ENCODE assay signal across 22 mouse cellular contexts in the genomic region with DNA sequence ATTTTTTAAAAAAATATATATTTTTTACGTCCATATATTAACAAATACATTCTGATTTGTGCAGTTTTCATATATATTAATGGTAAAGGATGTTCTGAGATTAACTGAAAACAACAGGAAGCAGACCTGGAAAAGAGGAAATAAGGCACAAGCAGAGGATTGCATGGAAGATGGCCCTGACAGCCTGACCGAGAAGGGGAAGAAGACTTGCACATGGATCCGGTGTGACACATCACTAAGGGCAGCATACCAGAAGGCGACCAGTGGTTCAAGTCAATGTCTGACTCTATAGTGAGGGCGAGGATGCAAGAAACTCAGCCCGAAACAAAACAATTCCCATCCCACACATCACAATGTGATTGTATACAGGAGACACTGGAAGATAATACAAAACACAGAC. TPM values are rescaled to one million over a fixed set of nuclear protein-coding genes. Genes with fewer than 3 reads are reported as not detected.
DNase-seq lines count a peak whose midpoint lies in the region; ATAC-seq and TF ChIP-seq lines count a peak whose summit lies in the region.
"Had no signal": no experiment of that assay in that cellular context is flagged by ENCODE, and none has a peak within 500 bp of the region (broad histone marks: within the 10 kb centered on the region; RNA-seq: fewer than 3 reads in every experiment).

No protein-coding gene starts in this region.

- H3K4me1 ChIP-seq in heart, adult 2 months (ENCODE audit: control insufficient read depth, insufficient read depth, low read length), result peaks cover 26% of the 10 kb centered on the region
- peaks cover 16% of the 10 kb centered on the region for H3K4me1 ChIP-seq in heart, embryonic 10.5 days
- peaks cover 12% of the 10 kb centered on the region for H3K4me1 ChIP-seq in brown adipose tissue, adult 24 weeks (ENCODE audit: control insufficient read depth, insufficient read depth, insufficient read length, low read length)
- H3K4me1 ChIP-seq: hindbrain, embryonic 12.5 days; hindbrain, embryonic 15.5 days had no signal

- peaks cover 9% of the 10 kb centered on the region for H3K79me2 ChIP-seq in heart, adult 2 months (replicated peaks; ENCODE audit: control insufficient read depth, insufficient read depth, low read length)

- peaks cover 31% of the 10 kb centered on the region for H3K36me3 ChIP-seq in heart, adult 2 months (ENCODE audit: control insufficient read depth, insufficient read depth, low read length)
- H3K36me3 ChIP-seq in heart, embryonic 10.5 days, result peaks cover 9% of the 10 kb centered on the region; the same call in 1 of the 2 replicates
- H3K36me3 ChIP-seq: forebrain, embryonic 10.5 days; hindbrain, embryonic 12.5 days; hindbrain, embryonic 15.5 days had no signal

- peak; percentile 87 for ATAC-seq in common myeloid progenitor, adult 5-6 weeks (replicated peaks; ENCODE audit: low read depth, poor library complexity, severe bottlenecking)
- ATAC-seq in megakaryocyte progenitor cell, adult 5-6 weeks (replicated peaks; ENCODE audit: poor library complexity), result peak; percentile 92
- ATAC-seq: forebrain, embryonic 13.5 days; forebrain, embryonic 16.5 days; intestine, postnatal 0 days had no signal

- no peak for DNase-seq in heart, adult 2 months
- no peak for DNase-seq in heart, embryonic 10.5 days (ENCODE audit: low spot score)
- DNase-seq in ovary, postnatal 10 days (ENCODE audit: low spot score), result no peak
- DNase-seq: adrenal gland, adult 2 months; adrenal gland, postnatal 14 days; cerebellum, adult 11-12 months; cerebellum, adult 8-10 months; cerebellum, postnatal 10 days; cerebellum, postnatal 36 days; gastrocnemius, postnatal 36 days; heart, adult 18-20 months; heart, postnatal 10 days had no signal

- peak overlapping the region; percentile 90 for H3K27ac ChIP-seq in heart, adult 2 months
- no peak overlapping the region for H3K27ac ChIP-seq in heart, embryonic 10.5 days
- peak overlapping the region; percentile 77 for H3K27ac ChIP-seq in brown adipose tissue, adult 24 weeks (replicated peaks; ENCODE audit: low read depth, low read length)
- H3K27ac ChIP-seq: forebrain, embryonic 13.5 days; hindbrain, embryonic 12.5 days; hindbrain, embryonic 15.5 days had no signal

- no peak for TF ChIP-seq EP300 in heart, adult 2 months (IDR thresholded peaks at IDR 0.05; ENCODE audit: insufficient read depth, low read depth, low read length)

- TF ChIP-seq CTCF in heart, adult 2 months (IDR thresholded peaks at IDR 0.05), result no peak

- intact Hi-C loops in heart, adult 2 months (cut with DNase I), result loop anchor here (10.0 kb wide), 1 partner anchor 204 kb away; a partner anchor contains a TSS

- no peak overlapping the region for H3K9ac ChIP-seq in heart, adult 2 months (ENCODE audit: low read depth, low read length)
- H3K9ac ChIP-seq: forebrain, embryonic 13.5 days; hindbrain, embryonic 12.5 days; hindbrain, embryonic 15.5 days had no signal

- no peak for TF ChIP-seq POLR2A in heart, adult 2 months (IDR thresholded peaks at IDR 0.05; ENCODE audit: insufficient read depth, low read depth, low read length)

- H3K4me3 ChIP-seq in heart, adult 2 months, result no peak overlapping the region; the same call in 1 of the 2 replicates
- no peak overlapping the region for H3K4me3 ChIP-seq in heart, embryonic 10.5 days
- H3K4me3 ChIP-seq in brown adipose tissue, adult 24 weeks (ENCODE audit: insufficient read depth, low read depth, low read length), result peak overlapping the region; percentile 26; the same call in 1 of the 2 replicates
- H3K4me3 ChIP-seq: forebrain, embryonic 10.5 days; forebrain, embryonic 13.5 days; hindbrain, embryonic 12.5 days; hindbrain, embryonic 15.5 days had no signal

- no peaks in the 10 kb centered on the region for H3K9me3 ChIP-seq in heart, embryonic 10.5 days
- H3K9me3 ChIP-seq: forebrain, embryonic 10.5 days; forebrain, embryonic 13.5 days; hindbrain, embryonic 12.5 days; hindbrain, embryonic 15.5 days had no signal

- 53% methylated on average over 6 of the region's 6 CpGs for WGBS in heart, adult 2 months
- 81% methylated on average over 6 of the region's 6 CpGs for WGBS in heart, embryonic 10.5 days

- no peaks in the 10 kb centered on the region for H3K27me3 ChIP-seq in heart, adult 2 months (ENCODE audit: control insufficient read depth, insufficient read depth, low read length)
- no peaks in the 10 kb centered on the region for H3K27me3 ChIP-seq in heart, embryonic 10.5 days (ENCODE audit: insufficient read depth, poor library complexity, severe bottlenecking)
- H3K27me3 ChIP-seq: forebrain, embryonic 13.5 days; hindbrain, embryonic 12.5 days; hindbrain, embryonic 15.5 days had no signal

RNA-seq across cellular contexts. Expression of a gene that starts 52.2 kb away (rescaled TPM):
- total RNA-seq in heart, adult 2 months (2021), result 100 to 1,000 TPM in 1 of 2 experiments, 10 to 100 TPM in 1; 91.1 to 126 TPM
- 18.8 and 31.3 TPM in 2 replicates for polyA plus RNA-seq in heart, adult 2 months (2012; rRNA removed)
- polyA plus RNA-seq in heart, embryonic 10.5 days (2016; fragmentation: Nextera tagmentation; extraction: Ambion mirVana), result 11.7 and 19.0 TPM in 2 replicates
- 3.7 and 6.7 TPM in 2 replicates for polyA plus RNA-seq in brown adipose tissue, adult 24 weeks (2012; ENCODE audit: insufficient read depth, insufficient read length, missing spikeins)
- 0.34 and 0.46 TPM in 2 replicates for total RNA-seq in common myeloid progenitor, adult 5-6 weeks (2017)
- 0.66 and 1.3 TPM in 2 replicates for total RNA-seq in megakaryocyte progenitor cell, adult 5-6 weeks (2015)
- 0.58 and 2.3 TPM in 2 replicates for total RNA-seq in megakaryocyte progenitor cell, adult 5-6 weeks (2017)
- total RNA-seq: MEL had no signal

Comparison
In these comparisons a context has a peak if more than half of its experiments do, and no peak if none do; other contexts are left out.
1. RNA of a gene that starts 52.2 kb away (total RNA-seq): 91.1 to 126 TPM in heart, adult 2 months; 0.58 to 2.3 TPM in megakaryocyte progenitor cell, adult 5-6 weeks and 0.34 to 0.46 TPM in common myeloid progenitor, adult 5-6 weeks; every median in the first group is over 10 times any median in the second.